Mouse (Mus musculus): ENCODE measurements around the gene Mvb12a.
"Not testable (repeated sequence)": the region's sequence is repeated elsewhere in the genome, so short reads cannot be mapped to it uniquely, and the experiment has no call there.

Gene Mvb12a

DNA sequence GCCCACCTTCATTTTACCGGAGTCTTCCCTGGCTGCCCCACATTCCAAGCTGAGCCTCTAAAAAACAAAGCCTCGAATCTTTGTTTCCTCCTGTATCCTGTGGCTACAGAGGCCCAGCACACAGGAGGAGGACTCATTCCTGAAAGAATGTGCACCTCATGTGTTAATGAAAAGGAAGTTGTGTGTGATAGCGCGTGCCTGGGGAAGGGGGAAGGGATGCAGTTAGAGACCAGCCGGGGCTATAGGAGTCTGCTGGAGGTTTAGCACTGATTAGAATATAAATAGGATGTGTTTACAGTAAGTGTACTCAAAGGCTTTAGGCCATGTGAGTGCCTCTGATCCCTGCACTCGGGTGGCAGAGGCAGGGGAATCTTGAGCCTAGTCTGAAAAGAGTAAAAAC lies 16.4 kb upstream of the Mvb12a start:
- DNase-seq (ENCODE audit: low spot score): no peak

DNA sequence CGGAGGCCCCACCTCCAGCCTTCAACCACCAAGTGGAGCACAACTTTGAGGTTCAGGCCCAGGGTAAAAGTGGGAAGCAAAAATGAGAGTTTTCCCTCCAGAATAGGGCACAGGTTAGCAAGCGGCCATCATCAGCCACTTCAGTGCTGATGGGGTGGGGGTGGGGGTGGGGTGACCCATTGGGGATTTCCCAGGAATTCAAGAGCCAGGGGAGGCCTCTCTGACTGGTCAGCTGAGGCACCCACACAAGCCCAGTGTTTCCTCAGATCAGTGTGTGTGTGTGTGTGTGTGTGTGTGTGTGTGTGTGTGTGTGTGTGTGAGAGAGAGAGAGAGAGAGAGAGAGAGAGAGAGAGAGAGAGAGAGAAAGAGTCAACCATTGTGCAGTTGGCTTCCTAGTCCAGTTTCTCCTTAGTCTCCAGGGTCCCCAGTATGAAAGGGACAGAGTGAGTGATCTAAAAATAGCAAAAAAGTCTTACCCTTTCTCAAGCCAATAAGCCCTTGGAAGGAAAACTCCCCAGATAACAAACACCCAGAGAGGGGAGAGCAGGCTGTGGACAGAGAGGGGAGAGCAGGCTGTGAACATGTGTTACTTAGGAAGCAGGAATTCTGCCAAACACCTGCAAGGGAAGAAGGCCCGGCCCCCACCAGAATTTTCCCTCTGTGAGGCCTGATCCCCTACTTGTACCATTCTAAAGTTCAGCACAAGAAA lies 15.4 kb upstream of the Mvb12a start:
- no peak for DNase-seq (ENCODE audit: low spot score)

DNA sequence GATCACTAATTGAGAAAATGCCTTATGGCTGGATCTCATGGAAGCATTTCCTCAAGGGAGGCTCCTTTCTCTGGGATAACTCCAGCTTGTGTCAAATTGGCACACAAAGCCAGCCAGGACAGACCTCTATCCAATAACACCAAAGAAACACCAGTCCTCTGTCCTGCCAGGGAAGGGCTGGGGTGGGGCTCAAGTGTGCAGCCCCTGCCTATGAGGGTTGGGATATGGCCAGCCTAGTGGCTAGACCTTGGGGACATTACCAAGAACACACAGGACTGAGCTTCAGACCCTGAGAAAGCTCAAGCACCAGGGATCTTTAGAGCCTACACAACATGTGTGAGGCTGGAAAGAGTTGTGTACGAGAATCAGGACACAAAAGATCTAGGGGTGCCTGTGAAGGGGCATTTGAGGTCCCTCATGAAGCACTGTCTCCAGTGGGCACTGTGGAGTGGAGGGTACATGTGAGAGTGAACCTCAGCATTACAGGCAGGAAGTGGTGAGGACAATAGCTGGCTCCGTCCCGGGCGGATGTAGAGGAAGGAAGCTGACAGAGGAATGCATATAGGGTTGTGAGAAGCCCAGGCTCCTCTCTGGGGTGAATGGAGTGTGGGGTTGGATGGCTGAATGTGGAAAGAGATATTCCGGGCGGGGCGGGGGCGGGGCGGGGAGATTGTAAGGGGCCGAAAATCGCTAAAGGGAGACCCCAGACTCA lies 14.2 kb upstream of the Mvb12a start:
- no peak for DNase-seq (ENCODE audit: low spot score)

DNA sequence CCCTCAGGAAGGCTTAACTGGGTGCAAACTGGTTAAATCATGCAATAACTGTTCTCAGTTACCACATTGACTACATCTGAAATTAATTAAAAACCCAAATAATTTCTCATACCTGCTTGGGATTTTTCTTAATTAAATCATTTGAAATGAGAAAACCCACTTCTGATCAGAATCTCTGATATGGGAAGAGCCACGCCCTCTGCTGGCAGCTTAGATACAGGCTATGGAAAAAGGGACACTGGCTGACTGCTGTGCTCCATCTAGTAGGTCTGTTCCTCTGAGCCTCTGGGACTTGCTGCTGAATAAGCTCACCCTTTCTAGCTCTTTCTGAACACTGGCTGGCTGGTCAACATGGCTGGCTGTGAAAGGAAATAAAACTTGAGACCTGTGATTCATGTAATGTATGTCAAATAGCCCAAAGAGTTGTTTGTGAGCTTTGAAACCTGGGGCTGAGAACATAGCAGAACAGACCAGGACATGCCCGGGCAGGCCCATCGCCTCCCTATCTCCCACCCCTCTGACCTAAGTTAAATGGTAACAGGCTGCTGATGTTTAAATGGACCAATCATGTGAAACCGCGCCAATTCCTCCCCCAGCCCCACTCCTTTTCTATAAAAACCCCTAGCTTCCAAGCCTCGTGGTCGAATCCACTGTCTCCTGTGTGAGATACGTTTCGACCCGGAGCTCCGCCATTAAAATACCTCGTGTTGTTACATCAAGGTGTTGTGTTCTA lies 11.8 kb upstream of the Mvb12a start:
- not testable (repeated sequence) for DNase-seq (ENCODE audit: low spot score)

DNA sequence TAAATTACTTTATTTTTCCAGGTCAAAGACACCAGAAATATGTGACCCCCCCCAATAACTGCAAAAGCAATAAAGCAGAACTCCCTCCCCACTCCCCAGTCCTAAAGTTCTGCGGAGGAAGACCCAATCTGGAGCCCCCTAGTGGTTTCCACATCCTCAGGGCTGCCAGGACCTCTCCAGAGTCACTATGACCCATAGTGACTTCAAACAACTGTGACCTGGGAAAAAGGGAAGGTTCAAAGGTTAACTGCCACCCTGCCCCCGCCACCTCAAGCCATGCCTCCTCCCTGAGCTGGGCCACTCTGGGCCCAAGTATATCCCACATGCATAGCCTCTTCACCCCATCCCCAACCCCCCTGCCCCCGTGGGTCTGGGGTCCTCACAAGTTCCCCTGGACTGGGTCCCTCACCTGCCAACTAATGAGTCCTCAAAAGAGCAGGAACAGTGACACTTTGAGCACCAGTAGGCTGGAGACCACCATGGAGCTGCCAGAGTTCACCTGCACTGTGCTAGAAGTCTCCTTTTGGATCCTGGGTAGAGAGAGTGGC lies 8.4 kb upstream of the Mvb12a start:
- DNase-seq (ENCODE audit: low spot score): no peak

DNA sequence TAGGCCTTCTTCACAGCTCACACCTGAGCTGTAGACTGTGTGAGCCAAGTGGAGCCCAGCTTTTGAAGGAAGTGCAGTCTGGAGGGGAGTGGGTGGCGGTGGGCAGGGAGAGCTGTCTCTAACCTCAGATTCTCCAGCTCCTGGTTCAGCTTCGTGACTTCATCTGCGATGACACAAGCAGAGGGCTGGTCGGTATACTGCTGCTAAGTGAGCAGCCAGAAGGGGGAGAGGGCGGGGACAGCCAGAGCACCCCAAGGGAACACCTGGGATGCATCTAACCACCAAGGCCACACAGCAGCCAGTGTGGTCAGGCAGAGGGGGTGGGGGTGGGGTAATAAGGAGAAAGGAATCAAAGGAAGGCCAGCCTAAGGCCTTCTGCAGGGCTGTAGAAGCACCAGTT lies 7.1 kb upstream of the Mvb12a start:
- no peak for DNase-seq (ENCODE audit: low spot score)

DNA sequence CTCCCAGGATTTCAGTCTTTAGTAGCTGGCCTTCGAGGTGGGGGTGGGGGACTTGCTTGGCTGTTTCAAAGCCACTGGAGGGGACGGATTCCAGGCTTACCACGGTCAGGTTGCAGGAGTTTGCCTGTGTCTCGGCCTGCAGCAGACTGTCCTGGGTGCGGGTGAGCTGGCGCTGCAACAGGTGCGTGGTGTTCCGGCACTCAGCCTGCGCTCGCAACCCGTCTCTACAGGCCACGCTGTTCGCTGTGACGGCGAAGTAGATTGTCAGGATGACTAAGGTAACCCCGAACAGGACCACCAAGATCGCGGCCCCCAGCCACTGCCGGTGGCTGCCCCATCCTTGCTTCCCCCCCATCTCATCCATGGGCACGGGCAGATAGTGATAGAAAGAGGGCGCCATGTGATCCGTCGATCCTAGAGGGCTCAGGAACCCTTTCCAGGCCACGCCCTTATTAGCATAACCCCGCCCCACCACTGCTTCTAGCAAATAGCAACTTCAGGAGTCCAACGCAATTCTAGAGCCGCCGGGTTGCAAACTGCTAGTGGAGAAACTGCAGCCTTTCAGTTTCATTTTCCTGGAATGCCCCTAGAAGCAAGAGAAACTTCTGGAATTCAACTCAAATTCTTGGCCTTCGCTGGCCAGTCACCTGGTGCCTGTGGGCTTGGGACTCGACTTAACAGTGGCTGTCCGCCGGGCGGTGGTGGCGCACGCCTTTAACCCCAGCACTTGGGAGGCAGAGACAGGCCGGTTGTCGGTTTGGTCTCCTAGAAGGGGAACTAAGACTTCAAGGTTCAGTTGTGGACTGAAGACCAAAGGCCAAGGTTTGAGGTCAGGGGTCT lies 5.5 kb upstream of the Mvb12a start, which contains the start of gene Bst2:
TSS of gene Bst2 (minus strand) at position 429 of the 840 bp plus-strand sequence.
- DNase-seq (ENCODE audit: low spot score): peak; percentile 92

DNA sequence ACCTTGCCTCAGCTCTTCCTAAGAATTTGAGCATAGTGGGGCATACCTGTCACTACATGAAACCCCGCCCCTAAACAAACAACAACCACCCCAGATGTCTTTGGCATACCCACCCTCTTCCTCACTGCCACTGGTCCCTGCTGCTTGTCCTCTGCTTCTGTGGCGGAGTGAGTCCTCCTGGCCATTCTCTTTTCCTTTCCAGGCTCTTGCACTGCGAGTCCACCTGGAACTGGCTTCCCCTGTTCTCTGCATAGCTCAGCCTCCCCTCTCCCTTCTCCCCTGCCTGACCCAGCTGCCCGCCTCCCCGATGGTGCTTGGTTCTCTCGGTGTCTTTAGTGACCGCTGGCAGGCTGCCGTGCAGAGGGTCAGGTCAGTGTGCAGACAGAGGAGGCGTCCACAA lies 1.0 kb downstream of the Mvb12a start:
- DNase-seq (ENCODE audit: low spot score): no peak

DNA sequence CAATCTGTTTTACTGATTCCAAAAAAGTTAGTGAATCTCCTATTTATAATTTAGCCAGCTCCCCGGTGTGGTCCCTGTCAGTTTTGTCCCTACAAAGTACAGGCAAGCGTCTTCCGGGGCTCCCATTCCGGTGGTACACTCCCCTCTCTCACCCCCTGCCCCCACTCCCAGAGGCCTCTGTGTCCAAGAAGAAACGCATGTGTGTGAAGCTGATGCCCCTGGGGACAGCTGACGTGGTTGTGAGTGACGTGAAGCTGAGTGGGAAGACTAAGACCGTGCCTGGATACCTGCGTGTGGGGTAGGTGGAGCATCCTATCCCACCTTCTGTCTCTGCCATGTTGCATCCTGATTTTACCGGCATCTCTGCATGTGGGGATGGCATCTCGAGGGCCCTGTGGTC lies 2.3 kb downstream of the Mvb12a start:
- DNase-seq (ENCODE audit: low spot score): no peak

DNA sequence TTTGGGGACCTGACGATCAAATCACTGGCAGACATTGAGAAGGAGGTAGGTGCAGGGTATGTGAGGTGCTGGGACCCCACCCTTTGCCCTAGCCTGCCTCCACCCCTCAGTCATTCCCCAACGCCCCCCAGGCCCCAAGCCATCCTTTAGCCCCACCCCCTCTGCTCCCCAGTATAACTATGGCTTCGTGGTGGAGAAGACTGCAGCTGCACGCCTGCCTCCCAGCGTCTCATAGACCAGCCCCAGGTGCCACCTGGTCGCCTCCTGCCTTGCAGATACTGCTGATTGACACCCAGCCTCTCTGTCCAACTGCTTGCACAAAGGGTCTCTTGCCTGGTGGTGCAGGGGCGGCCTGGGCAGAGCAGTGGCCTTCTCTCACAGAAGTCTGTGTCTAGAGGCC lies 4.9 kb downstream of the Mvb12a start:
- no peak for DNase-seq (ENCODE audit: low spot score)

DNA sequence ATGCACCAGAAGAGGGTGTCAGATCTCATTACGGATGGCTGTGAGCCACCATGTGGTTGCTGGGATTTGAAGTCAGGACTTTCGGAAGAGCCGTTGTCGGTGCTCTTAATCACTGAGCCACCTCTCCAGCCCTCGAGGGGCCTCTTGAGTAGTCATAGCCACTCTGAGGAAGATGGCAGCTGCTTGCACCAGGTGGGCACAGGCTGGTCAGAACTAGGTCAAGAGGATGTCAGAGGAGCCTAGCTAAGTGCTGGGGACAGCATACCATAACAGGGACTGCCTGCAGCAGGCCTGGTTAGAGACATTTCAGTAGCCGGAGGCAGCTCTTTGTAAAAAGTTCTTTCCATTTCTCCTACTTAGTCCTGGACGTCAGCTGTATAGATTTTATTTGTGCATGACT lies 8.0 kb downstream of the Mvb12a start:
- no peak for DNase-seq (ENCODE audit: low spot score)

DNA sequence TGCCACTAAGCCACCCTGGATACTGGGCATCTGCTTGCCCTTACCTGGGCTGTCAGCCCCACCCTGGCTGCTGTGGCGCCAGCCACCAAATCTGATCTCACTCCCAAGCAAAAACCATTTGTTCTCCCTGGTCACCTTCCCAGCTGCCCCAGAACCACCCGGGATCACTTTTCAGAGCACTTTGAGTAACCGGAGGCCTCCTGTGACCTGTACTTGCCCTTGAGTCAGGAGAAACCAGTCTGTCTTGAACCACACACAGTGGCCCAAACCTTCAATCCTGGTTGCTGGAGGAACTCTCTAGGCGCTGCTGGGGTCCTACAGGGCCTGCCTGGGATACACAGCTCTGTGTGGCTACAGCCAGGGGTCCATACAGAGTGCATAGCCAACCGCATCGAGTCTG lies 10.0 kb downstream of the Mvb12a start:
- DNase-seq (ENCODE audit: low spot score): no peak

DNA sequence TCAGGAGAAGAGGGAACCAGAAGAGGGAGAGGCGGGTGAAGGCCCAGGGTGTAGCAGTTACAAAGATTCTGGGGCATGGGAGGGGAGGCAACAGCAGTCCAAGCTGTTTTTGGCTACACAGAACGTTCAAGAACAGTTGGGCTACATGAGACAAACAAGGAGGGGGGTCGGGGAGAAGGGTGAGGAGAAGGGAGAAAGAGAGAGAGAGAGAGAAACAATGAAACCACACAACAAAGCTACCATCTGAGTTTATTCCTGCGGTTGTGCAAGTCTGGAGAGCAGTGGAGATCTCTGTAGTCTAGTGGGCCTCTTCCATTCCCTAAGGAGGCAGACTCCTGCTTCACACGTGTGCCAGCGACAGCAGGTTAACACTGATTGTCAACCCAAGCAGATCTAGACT lies 11.3 kb downstream of the Mvb12a start:
- DNase-seq (ENCODE audit: low spot score): no peak

DNA sequence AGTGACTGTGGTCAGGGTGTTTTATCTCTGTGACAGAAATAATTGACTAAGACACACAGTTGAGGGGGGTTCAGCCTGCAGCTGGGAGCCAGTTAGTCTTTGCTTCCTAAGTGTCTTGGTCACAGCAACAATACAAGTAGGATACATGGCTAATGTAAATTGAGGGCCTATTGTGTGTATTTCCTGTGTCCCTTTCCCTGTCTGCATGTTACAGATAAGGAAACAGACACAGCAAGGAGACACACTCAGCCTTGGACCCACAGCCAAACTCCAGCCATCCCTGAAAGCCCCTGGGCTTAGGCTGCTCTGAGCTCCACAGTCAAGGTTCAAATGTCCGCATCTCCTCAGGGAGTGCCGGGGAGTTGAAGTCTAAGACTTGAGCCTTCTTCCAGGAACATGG lies 11.9 kb downstream of the Mvb12a start:
- DNase-seq (ENCODE audit: low spot score): no peak

DNA sequence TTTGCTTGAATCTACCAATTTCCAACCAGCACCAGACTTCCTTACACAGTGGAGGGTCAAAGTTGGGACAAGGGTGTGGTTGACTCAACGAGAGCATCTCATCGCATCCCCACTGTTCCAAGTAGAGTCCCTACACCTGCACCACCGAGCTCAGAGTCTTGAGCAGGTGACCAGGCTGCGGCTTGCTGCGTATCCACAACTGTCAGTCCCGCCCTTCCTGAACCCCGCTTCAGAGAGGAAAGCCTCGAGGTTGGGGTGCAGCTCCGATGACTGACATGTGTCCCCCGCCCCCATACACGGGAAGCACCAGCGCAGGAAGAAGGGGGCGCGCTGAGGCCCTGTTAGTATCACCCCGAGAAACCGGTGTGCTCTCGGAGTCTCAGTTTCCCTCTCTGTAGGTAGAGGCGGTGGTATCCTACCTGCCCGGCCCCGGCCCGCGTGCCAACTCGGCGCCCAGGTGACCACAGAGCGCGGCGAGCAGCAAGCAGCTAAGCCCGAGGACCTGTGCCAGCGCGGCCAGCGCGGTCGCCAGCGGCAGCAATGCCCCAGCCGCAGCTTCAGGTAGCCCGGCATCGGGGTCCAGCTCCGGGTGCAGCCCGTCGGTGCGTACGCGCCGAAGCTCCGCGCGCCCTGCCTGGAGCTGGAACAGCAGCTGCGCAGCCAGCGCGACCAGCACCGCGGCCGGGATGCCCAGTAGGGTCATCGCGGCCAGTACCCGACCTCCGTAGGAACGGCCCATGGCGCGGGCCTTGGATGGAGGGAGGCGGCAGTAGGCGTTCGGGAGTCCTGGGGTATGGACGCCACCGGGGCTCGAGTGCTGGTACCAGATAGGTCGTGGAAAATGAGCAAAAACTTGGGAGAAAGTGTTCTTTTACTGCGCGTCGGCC lies 15.6 kb downstream of the Mvb12a start, which contains the start of gene Tmem221:
TSS of gene Tmem221 (minus strand) at position 801 of the 887 bp plus-strand sequence.
- no peak for DNase-seq (ENCODE audit: low spot score)

DNA sequence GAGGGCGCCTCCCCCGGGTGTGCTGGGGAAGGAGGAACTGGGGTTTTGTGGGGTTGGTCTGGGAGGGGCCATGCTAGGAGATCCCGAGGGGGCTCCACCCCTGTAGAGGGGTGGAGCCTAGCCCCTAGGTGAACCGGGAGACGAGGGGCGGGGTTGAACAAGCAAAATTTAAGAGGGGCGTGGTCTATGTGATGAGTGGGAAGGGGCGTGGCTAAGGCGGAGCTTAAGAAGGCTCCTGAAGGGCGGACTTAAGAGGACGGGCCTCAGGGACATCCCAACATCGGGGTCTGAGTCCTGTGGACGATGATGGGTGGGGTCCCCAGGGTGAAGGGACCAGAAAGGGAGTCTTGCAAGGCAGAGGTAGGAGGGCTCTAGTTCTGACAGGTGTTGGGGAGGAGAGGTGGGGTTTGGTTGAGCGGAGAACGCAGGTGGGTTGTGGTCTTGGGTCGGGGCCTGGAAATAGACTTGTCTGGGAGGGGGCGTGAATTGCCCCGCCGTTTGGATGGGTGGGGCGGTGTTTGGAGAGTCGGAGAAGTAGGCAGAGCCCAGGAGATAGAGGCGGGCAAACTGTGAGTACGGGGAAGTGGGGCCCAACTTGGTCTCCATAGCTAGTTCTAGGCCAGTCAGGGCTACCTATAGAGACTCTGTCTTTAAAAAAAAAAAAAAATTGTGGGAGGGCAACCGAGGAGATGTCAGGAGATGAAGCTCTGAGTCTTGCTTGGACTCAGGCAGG lies 16.4 kb downstream of the Mvb12a start:
- peak; percentile 89 for DNase-seq (ENCODE audit: low spot score)

DNA sequence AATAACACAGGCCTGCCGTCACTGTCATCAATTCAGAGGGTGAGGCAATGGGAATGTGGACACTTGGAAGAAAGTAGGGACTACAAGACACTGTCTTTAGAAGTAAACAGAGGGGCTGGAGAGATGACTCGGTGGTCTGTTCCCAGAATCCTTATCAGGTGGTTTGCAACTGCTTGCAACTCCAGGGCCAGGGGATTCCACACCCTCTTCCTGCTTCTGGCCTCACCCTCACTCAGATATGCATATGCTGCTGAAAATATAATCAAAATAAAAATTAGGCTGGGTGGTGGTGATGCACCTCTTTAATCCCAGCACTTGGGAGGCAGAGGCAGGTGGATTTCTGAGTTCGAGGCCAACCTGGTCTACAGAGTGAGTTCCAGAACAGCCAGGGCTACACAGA lies 17.3 kb downstream of the Mvb12a start:
- no peak for DNase-seq (ENCODE audit: low spot score)

DNA sequence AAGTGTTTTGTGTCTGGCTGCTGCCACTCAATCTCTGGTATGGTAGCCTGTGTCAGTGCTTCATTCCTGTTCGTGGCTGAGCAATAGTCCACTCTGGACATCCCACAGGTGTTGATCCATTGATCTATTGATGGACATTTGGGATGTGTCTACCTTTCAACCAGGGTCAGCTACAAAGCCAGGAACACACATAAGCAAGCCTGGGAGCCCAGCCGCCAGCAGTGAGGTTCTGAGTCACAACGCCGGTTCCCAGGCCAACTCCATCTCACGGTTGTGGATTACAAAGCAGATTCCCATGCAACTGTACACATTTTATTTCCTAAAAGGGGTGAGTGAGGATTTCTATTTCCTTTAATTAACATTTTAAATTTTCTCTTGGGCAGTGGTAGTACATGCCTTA lies 18.0 kb downstream of the Mvb12a start:
- DNase-seq (ENCODE audit: low spot score): no peak

DNA sequence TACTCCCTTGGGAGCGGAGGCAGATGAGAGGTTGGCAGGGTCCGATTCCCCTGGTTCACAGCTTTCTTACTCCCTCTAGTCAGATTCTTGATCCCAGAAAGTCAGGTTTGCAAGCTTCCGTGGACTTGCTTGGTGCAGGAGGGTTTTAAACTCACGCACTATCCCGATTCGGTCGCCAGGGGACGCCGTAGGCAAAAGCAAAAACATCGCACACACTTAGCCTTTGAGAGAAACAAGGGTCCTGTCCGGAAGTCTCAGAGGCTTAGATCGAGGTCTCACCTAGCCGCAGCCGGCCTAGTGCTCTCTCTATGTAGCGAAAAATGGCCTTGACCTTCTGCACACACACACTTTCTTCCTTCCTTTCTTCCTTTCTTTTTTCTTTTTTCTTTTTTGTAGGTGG lies 18.7 kb downstream of the Mvb12a start:
- peak; percentile 79 for DNase-seq (ENCODE audit: low spot score)

DNA sequence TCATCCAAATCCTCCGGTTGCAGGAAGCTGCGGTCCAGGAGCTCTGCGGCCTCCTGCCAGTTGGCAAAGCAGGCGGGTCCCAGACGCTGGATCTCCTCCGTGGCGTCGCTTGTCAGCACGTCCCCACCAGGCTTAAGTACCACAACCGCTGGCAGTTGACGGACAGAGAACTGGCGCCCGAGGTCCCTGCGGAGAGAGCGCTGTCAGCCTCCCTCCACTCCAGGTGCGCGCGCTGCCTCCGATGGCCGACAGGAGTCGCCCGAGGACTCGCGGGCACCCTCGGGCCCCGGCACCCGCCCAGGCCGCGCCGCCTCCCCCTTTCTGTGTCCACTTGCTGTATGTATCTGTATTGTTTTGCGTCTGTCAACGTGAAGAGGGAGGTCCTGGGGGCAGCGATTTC lies 20.0 kb downstream of the Mvb12a start:
- DNase-seq (ENCODE audit: low spot score): peak; percentile 95

Measured in testis, postnatal 10 days (tissue).